Mouse (Mus musculus) C2C12 (cell line): ENCODE data around the gene Pappa2. TPM values are rescaled to one million over a fixed set of nuclear protein-coding genes. Genes with fewer than 3 reads are reported as not detected.

Source experiments
- H3K27me3 ChIP-seq: one replicate; pipeline ENCODE4 v1.6.1; 2011; ENCODE audit not compliant: control insufficient read depth, insufficient read depth, insufficient read length
- H3K36me3 ChIP-seq: one replicate; pipeline ENCODE4 v1.6.1; 2011; ENCODE audit not compliant: control insufficient read depth, insufficient read depth
- H3K4me3 ChIP-seq: one replicate; pipeline ENCODE4 v1.5.1; 2011; ENCODE audit warnings: mild to moderate bottlenecking, control low read depth; ENCODE audit not compliant: poor library complexity, insufficient read depth, severe bottlenecking
- H3K79me2 ChIP-seq: one replicate; pipeline ENCODE4 v1.6.1; 2011; ENCODE audit not compliant: control insufficient read depth, insufficient read depth
- H3K79me3 ChIP-seq: one replicate; pipeline ENCODE4 v1.6.1; 2011; ENCODE audit warnings: low read depth, control low read depth
- H3ac ChIP-seq: one replicate; pipeline ENCODE3; 2011; ENCODE audit warnings: low read depth; ENCODE audit not compliant: control insufficient read depth, insufficient read length
- CEBPB ChIP-seq: IDR thresholded peaks from one replicate; pipeline ENCODE4 v1.6.1; 2011; ENCODE audit warnings: low read depth, mild to moderate bottlenecking, control low read depth, moderate library complexity
- CTCF ChIP-seq: IDR thresholded peaks from one replicate; pipeline ENCODE4 v1.5.1; 2011; ENCODE audit not compliant: control insufficient read depth, insufficient read depth, insufficient read length
- FOSL1 ChIP-seq: IDR thresholded peaks from one replicate; pipeline ENCODE4 v1.8.0; 2011; ENCODE audit warnings: mild to moderate bottlenecking, low read length; ENCODE audit not compliant: poor library complexity, insufficient read depth, severe bottlenecking
- MAX ChIP-seq: IDR thresholded peaks from one replicate; pipeline ENCODE4 v1.6.1; 2011; ENCODE audit warnings: mild to moderate bottlenecking, control low read depth
- MYOD1 ChIP-seq: IDR thresholded peaks from one replicate; pipeline ENCODE4 v1.6.1; 2011; ENCODE audit warnings: low read depth; ENCODE audit not compliant: control insufficient read depth, insufficient read length
- MYOG ChIP-seq: IDR thresholded peaks from one replicate; pipeline ENCODE4 v1.6.1; 2011; ENCODE audit not compliant: control insufficient read depth, insufficient read length; ENCODE audit errors: extremely low read depth
- USF1 ChIP-seq: IDR thresholded peaks from one replicate; pipeline ENCODE4 v1.6.1; 2011; ENCODE audit warnings: low read depth, mild to moderate bottlenecking, control low read depth, moderate library complexity
- polyA plus RNA-seq: library from polyadenylated mRNA; unstranded; fragments of >200 nt; fragmentation: generic; extraction: Trizol; gene quantifications from one replicate; pipeline ENCODE4 v1.2.1, GENCODE M21; 2012; ENCODE audit warnings: missing spikeins

Pappa2 gene
- polyA plus RNA-seq, 1 experiment = under 0.01 TPM

DNA sequence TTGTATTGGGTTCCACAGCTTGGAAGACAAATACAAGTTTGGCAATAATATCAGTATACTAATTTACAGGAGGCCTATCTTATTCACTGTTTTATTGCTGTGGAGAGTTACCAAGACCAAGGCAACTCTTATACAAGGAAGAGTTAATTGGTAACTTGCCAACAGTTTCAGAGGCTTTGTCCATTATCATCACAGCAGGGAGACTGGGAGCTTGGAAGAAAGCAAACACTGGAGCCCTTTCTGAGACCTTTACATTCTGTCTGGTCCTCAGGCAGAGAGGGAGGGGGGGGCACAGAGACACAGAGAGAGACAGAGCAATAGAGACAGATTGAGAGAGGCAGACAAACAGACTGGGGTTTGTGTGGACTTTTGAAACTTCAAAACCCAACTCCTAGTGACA lies 207.2 kb downstream of the Pappa2 start:
- TF ChIP-seq CTCF = no peak
- no peak for TF ChIP-seq CEBPB
- TF ChIP-seq FOSL1 = no peak
- TF ChIP-seq MAX = no peak
- TF ChIP-seq USF1 = no peak
- TF ChIP-seq MYOG = no peak
- TF ChIP-seq MYOD1 = no peak
- Histone ChIP-seq H3K79me2 (no peaks in the 10 kb centered on the region), H3K36me3 (no peaks in the 10 kb centered on the region)

DNA sequence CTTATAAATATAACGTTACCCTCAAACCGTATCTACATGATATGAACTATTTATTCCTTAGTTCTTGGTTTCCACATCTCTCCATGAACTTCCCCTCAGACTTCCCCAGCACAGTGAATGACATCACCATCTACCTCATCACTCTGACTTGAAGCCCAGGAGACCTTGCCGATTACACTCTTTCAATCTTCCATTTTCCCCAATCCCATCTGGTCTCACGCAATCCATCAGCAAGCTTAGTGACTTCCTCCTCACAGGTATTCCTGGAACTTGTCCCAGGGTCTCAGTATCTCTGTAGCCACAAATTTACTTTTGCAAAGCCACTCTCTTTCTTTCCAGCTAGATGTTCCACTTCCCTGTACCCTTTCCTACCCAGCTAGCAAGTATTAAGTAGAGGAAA lies 209.5 kb downstream of the Pappa2 start:
- Histone ChIP-seq H3K79me3 (no peaks in the 10 kb centered on the region), H3K36me3 (no peaks in the 10 kb centered on the region), H3ac (no peak overlapping the region), H3K27me3 (no peaks in the 10 kb centered on the region), H3K4me3 (no peak overlapping the region), H3K79me2 (no peaks in the 10 kb centered on the region)
- no peak for TF ChIP-seq FOSL1
- no peak for TF ChIP-seq CTCF
- TF ChIP-seq MYOG = no peak
- TF ChIP-seq MAX = no peak
- TF ChIP-seq CEBPB = no peak
- TF ChIP-seq MYOD1 = no peak

More for the DNA sequence above, 207.2 kb downstream of the Pappa2 start:
- Histone ChIP-seq H3ac (no peak overlapping the region), H3K27me3 (no peaks in the 10 kb centered on the region), H3K79me3 (no peaks in the 10 kb centered on the region), H3K4me3 (no peak overlapping the region)

DNA sequence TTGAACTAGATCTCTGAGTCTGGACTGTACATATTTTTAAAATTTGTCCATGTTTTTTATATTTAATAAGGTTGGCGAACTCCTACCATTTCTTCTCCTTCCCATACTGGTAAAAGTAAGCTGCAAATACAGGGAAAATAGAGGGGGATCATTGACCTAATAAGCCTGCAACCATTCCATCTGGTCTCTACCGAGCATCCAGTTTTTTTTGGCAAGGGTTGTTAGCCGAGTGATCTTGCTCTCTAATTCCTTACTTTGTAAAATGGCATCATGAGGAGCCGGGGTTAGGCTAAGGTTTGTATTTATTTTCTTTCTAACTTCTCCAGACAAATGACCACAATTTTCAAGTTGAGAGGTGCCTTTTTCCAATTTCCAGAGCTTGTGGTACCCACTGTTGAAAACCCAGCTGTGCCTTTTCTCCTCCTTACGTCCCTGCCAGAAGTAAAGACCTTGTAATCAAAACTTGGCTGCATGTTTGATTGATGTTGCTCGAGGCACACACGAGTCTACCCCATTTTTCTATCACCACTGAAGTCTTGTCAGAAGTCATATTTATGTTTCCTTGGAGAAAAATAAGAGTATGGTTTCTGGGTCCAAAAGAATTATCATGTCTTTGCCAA lies 210.1 kb downstream of the Pappa2 start:
- TF ChIP-seq MYOG (no peak), FOSL1 (no peak), MAX (no peak), CTCF (no peak), USF1 (no peak), MYOD1 (no peak), CEBPB (no peak)

DNA sequence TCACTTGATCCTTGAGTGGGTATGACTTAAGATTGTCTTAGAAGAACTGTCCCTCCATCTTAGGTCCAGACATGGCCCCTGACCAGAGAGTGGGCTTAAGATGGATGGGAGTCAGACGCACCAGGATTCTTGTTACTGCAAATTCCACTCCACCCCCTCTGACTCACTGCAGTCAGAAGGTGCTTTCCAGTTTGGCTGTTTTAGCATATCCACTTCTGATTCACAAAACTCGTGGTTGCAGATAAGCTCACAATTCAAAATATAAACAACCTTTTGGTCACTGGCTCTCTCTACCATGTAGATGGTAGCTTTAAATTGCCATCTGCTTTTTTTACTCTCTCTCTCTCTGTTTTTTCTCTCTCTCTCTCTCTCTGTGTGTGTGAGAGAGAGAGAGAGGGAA lies 214.4 kb downstream of the Pappa2 start:
- Histone ChIP-seq H3K79me3 (no peaks in the 10 kb centered on the region), H3K36me3 (no peaks in the 10 kb centered on the region), H3K79me2 (no peaks in the 10 kb centered on the region), H3K27me3 (no peaks in the 10 kb centered on the region), H3ac (no peak overlapping the region), H3K4me3 (no peak overlapping the region)
- TF ChIP-seq MYOG = no peak
- TF ChIP-seq FOSL1 = no peak
- no peak for TF ChIP-seq MAX

More for the DNA sequence above, 210.1 kb downstream of the Pappa2 start:
- Histone ChIP-seq H3K79me2 (no peaks in the 10 kb centered on the region), H3K36me3 (no peaks in the 10 kb centered on the region), H3K79me3 (no peaks in the 10 kb centered on the region), H3K27me3 (no peaks in the 10 kb centered on the region), H3ac (no peak overlapping the region), H3K4me3 (no peak overlapping the region)

DNA sequence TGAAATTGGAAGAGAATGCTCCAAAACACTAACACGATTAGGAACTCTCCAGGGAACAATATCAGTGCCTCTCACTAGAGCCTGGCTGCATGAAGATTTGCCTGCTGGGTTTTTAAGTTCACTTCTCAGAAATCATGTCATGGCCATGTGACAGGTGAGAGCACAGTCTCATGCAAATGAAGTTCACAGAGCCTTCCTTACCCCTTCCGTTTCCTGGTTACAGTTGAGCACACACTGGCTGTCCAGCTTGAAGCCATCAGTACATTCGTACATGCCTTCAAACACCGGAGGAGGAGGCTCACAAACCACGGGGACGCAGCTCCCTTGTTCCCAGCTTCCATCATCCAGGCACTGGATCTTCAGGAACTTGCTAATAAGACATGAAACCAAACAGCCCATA lies 215.6 kb downstream of the Pappa2 start:
- no peak overlapping the region for H3ac ChIP-seq
- H3K79me3 ChIP-seq = no peaks in the 10 kb centered on the region
- TF ChIP-seq USF1 (no peak), CTCF (no peak), MAX (no peak), FOSL1 (no peak)
- no peak overlapping the region for H3K4me3 ChIP-seq
- no peaks in the 10 kb centered on the region for H3K27me3 ChIP-seq
- no peaks in the 10 kb centered on the region for H3K79me2 ChIP-seq
- no peaks in the 10 kb centered on the region for H3K36me3 ChIP-seq

DNA sequence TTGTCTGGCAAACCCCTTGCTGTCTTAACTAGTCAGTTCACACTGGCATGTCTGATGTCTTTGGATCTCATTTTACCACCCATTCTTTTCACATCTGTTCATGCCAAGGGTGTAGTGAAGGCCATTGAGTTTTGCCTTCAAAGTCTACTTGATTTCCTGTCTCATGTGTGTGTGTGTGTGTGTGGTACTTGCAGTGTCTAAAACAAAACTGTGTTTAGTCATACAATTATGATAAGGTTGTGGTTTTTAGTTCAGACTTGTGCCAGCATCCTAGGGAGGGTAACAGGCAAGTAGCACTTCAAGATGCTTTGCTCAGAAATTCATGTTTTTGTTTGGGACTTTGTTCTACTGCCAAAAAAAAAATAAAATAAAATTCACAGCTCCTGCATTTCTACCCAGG lies 216.1 kb downstream of the Pappa2 start:
- Histone ChIP-seq H3K27me3 (no peaks in the 10 kb centered on the region), H3K79me3 (no peaks in the 10 kb centered on the region), H3K4me3 (no peak overlapping the region), H3ac (no peak overlapping the region), H3K36me3 (no peaks in the 10 kb centered on the region), H3K79me2 (no peaks in the 10 kb centered on the region)
- no peak for TF ChIP-seq MAX
- TF ChIP-seq CEBPB = no peak
- TF ChIP-seq FOSL1 = no peak
- TF ChIP-seq MYOD1 = no peak
- TF ChIP-seq USF1 = no peak
- no peak for TF ChIP-seq MYOG
- TF ChIP-seq CTCF = no peak
